Mouse (Mus musculus): ENCODE results near the gene Itgb4.

- peak; percentile 81 for TF ChIP-seq CTCF (IDR thresholded peaks at IDR 0.05; ENCODE audit: low read depth)
- no peak for TF ChIP-seq EP300 (optimal IDR thresholded peaks at IDR 0.05)
These were observed 30.6 kb downstream of the Itgb4 start for GRCm38 (mm10) chr11:116004840-116005700.
